Mouse (Mus musculus): ENCODE data around the gene Dnajc24. TPM values are rescaled to one million over a fixed set of nuclear protein-coding genes. Genes with fewer than 3 reads are reported as not detected.
A peak's percentile ranks its signal among the peaks of the same experiment; 100 is the strongest.

The Dnajc24 gene
- 10 to 100 TPM; 17.9 to 24.4 TPM for total RNA-seq (2021)

DNA sequence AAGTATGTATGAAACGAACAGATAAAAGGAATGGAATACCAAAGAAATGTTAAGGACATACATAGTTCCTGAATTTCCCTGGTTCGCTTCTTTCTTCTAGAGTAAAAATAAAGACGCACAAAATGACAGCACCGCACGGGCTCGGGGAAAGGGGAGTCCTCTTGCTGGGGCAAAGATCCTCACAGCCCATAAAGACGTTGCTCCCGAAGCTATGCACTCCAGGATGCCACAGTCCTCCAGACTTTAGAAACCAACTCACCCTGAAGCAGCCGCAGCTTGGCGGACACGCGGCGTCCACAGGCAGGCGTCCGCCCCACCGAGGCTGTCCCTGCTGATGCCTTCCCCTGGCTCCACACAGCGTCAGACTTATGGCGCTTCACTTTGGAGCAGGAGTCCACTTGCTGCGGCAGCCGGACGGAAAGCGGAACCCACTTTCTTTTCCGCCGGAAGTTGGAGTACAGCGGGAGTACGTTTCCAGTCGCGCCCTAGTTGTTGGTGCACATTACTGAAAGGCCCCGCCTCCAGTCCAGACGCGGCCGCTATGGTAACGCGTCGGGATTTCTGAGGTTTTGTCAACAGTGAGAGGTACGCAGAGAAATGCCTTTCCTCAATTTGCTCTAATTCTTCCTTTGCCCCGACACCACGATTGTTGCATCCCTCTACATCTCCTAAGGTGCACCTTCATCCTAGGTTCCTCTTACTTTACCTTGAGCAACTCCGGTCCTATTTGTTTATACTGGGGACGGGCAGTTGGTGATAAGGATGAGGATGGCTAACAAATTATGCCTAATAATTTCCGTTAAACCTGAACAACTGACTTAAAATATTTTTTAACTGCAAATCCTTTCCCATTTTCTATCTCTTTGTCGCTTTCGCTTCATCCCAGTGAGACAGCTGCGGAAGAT, at the start of gene Dnajc24:
Dnajc24 (minus strand) TSS at position 715 of the 905 bp plus-strand sequence.
- DNase-seq (ENCODE audit: extremely low spot score in 1 of 2, low spot score in 1 of 2): peak; percentile 83 to 87

DNA sequence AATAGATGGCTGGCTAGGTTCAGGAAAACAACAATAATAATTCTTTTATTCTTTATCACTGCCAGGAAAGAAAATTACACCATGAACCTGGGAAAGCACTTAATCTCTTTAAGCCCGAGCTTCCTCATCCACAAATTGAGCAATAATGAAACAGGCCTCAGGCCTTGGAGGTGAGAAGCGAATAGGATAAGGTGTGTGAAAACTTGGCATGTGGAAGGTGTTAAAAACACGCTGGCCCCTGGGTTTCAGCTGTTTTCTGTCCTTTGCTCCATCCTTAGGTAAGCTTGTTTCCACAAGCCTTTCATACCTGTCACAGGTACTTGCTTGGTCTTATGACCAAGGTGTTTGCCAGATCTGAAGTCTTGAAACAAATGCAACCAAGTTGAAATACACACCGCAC, 43.3 kb upstream of the Dnajc24 start:
- no peak for DNase-seq (ENCODE audit: extremely low spot score in 1 of 2, low spot score in 1 of 2)

DNA sequence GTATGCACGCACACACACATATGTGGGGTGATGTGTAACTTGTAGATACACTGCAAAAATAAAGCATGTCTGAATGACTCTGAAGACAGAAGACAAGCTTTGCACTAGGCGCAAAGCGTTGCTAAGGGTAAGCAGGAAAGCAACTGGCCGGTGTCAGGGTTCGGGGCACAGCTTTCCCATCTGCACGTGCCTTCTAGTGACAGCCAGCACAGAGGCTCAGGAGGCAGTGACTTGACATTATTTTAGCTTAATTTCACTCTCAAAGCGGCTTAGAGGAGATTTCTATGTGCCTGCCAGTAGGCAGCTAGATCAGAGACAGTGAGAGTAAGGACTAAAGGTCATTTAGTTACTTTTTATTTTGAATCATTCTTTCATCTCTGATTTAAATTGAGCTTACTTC, 39.1 kb upstream of the Dnajc24 start:
- no peak for DNase-seq (ENCODE audit: extremely low spot score in 1 of 2, low spot score in 1 of 2)

DNA sequence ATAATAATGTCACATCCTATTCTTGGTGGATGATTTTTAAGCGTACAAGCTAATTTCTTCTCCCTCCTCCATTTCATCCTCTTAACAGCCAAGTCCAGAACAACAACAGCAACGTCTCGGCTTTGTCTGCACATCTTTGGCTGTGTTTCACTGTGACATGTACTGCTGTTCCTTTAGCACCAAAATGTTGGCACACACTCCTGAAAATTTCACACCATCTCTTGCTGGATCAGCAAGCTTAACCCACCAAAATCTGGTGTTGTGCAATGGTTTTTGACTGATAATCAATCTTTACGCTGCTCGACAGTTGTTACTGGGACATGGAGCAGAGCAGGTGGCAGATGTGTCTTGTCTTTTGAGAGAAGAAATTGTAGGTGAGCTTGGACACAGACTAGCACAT, 38.6 kb upstream of the Dnajc24 start:
- no peak for DNase-seq (ENCODE audit: extremely low spot score in 1 of 2, low spot score in 1 of 2)

DNA sequence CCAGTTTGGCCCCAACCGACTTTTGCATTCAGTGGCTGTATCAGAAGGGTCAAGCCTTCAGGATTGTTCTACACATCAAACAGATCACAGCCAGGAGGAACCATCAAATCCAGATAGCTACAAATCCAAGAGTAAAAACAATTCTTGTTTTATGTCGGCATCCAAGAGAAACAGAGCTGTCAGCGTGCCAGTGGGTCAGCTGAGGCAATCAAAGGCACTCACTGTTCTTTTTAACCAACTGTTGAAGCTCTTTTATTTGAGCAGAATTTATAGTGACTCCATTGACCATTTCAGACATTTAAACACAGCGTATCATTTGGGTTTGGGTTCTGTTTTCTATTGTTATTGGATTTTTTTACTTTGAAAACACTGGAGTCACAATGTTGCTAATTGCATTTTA, 34.9 kb upstream of the Dnajc24 start:
- peak in 1 of 2 experiments; percentile 18 for DNase-seq (ENCODE audit: extremely low spot score in 1 of 2, low spot score in 1 of 2)

DNA sequence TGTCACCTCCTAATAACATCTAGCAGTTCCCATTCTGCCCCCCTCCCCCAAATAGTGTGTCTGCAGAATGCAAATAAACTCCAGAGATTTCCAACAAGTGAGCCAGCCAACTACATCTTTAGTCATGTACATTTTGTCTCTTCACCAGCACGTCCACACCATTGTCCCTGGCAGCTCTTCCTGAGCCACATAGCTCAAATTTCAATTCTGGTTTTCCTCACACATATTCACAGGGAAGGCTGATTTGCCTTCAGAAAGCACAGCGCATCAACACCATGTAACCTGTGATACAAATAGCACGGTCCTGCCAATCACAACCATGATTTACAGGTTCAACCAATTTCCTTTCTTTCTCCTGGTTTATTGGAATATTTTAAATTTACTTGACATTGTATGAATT, 21.5 kb upstream of the Dnajc24 start:
- no peak for DNase-seq (ENCODE audit: extremely low spot score in 1 of 2, low spot score in 1 of 2)

GRCm38 (mm10) chr2:106008415-106008814, 5.1 kb upstream of the Dnajc24 start:
- DNase-seq (ENCODE audit: extremely low spot score in 1 of 2, low spot score in 1 of 2): no peak

GRCm38 (mm10) chr2:105987999-105988398, 15.3 kb downstream of the Dnajc24 start:
- no peak for DNase-seq (ENCODE audit: extremely low spot score in 1 of 2, low spot score in 1 of 2)

DNA sequence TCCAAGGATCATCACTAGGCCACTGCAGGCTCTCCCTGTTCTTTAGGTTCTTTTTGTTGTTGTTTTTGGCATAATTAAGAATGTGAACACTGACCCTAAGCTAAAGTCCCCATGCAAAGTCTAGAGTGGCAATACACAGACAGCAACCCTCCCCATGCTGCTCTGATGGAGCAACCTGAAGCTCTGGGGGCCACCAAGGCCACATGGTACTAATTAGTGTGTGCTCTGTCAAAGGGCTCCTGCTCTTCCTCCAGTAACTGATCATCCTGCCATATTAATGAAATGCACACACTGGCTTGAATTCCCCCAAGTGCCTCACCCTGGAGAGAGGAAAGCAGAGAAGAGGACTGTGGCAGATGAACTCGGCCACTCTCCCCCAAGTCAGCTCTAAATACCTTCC, 16.2 kb downstream of the Dnajc24 start:
- no peak for DNase-seq (ENCODE audit: extremely low spot score in 1 of 2, low spot score in 1 of 2)

DNA sequence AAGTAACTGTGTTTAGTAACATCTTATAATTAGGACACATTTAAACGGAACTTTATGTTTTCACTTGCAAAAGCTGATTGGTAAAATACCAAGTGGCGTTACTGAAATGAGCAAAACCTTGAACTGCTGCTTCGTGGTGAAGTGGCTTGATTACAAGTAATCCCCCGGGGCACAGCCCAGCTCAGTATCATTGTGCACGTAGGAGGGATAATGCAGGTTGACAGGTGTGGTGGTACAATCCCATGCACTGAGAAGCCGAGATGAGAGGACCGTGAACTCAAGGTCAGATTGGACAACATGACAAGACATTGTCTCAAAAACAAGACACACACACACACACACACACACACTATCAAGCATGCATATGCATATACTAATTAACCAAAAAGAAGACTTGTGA, 18.1 kb downstream of the Dnajc24 start:
- DNase-seq (ENCODE audit: extremely low spot score in 1 of 2, low spot score in 1 of 2): no peak

DNA sequence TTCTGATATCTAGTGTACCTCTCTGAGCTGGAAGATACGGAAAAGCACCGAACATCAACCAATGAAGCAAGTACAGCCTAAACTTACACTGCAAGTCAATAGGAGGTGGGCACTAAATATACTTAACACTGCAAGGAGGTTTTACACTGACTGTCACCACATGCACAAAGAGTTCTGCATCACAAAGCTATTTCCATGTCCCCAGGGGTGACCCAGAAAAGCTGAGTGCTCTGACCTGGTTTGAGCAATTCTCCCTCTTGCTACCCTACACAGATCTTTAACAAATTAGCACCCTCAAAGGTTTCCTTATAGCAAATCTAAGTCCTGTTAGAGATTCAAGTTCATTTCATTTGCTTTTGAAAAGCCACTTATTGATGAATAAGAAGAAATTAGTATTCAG, 25.3 kb downstream of the Dnajc24 start:
- no peak for DNase-seq (ENCODE audit: extremely low spot score in 1 of 2, low spot score in 1 of 2)

- no peak for DNase-seq (ENCODE audit: extremely low spot score in 1 of 2, low spot score in 1 of 2)
These were observed 29.4 kb downstream of the Dnajc24 start for GRCm38 (mm10) chr2:105973941-105974340.

GRCm38 (mm10) chr2:105963447-105963846, 39.9 kb downstream of the Dnajc24 start:
- DNase-seq (ENCODE audit: extremely low spot score in 1 of 2, low spot score in 1 of 2): no peak

GRCm38 (mm10) chr2:105953862-105954261, 49.5 kb downstream of the Dnajc24 start:
- no peak for DNase-seq (ENCODE audit: extremely low spot score in 1 of 2, low spot score in 1 of 2)

DNA sequence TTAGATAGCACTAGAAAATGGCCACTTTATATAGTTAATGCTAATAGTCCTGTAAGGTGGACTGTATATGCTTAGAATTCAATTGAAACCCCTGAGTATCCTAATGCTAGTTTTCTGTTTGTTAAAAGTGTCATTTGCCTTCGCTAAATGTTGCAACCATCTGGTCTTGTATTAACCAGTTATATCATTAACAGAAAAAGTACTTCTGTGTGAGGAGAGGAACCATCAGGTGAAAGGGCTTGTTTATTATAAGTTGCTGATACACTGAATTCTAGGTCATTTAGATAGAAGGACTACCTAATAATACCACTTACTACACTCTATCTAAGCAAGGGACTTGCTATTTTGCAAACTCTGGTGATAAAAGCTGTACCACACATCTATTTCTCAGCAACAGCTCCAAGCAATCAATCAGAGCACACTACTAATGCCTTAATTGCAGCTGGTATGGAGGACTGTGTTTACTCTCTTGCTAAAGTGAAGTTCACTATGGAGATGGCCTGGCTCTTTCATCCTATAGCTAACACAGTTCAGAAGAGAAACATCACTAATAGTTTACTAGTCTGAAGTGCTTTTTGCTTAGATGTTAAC, 51.9 kb downstream of the Dnajc24 start:
- DNase-seq (ENCODE audit: extremely low spot score in 1 of 2, low spot score in 1 of 2): no peak

- DNase-seq (ENCODE audit: extremely low spot score in 1 of 2, low spot score in 1 of 2): no peak
These were observed 53.2 kb downstream of the Dnajc24 start for GRCm38 (mm10) chr2:105950131-105950530.

DNA sequence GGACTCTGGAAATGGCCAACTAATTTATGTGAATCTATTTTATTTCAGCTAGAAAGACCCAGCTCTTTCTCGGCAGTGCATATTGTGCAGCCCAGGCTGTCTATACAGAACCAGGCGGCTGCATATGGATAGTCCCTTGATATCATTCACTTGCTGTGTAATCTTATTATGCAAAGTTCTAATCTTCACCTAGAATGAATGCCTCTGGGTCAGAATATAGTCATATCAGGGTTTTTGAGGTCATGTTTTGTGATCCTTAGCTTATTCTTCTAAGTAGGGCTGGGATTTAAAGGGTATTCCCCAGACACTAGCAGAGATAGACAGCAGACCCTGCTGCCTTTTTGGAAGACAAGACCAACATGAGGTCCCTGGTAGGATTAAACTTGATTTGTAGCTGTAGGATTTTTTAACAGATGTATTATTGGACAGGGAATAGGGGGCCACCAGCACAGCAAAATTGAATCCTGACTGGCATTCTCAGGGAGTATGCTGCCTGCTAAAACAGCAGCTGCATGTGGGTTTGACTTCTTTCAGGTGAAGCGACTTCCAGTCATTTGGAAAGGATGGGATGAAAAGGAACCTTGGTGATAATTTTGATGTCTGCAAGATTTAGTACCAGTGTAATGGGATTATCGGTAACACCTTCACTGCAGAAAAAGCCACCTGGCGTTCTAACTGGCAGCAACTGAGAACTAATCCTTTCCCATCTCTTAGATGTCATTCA, 85.6 kb downstream of the Dnajc24 start:
- DNase-seq (ENCODE audit: extremely low spot score in 1 of 2, low spot score in 1 of 2): no peak
